Mouse (Mus musculus) embryonic facial prominence, embryonic 15.5 days (tissue): ENCODE results near the gene Eomes. TPM values are rescaled to one million over a fixed set of nuclear protein-coding genes. Genes with fewer than 3 reads are reported as not detected.

Experiments
- ATAC-seq: fragments of 200-750 bp; cut with Nextera tagmentation; 2 replicates; pipeline ENCODE4 v1.8.0; 2017; ENCODE audit warnings: low read depth, moderate TSS enrichment; ENCODE audit not compliant: insufficient number of reproducible peaks, low FRiP score, low TSS enrichment
- H3K27ac ChIP-seq: fragments of 300-500 bp; sonication (generic); replicated peaks from 2 replicates; pipeline ENCODE4 v1.5.1; 2015; ENCODE audit warnings: mild to moderate bottlenecking, inconsistent platforms
- H3K27me3 ChIP-seq: fragments of 300-500 bp; sonication (generic); 2 replicates; pipeline ENCODE4 v1.6.1; 2015; ENCODE audit warnings: inconsistent platforms
- H3K36me3 ChIP-seq: fragments of 300-500 bp; sonication (generic); 2 replicates; pipeline ENCODE4 v1.6.1; 2015; ENCODE audit warnings: mild to moderate bottlenecking, inconsistent platforms
- H3K4me1 ChIP-seq: fragments of 300-500 bp; sonication (generic); 2 replicates; pipeline ENCODE4 v1.6.1; 2015; ENCODE audit warnings: inconsistent platforms
- H3K4me2 ChIP-seq: fragments of 300-500 bp; sonication (generic); replicated peaks from 2 replicates; pipeline ENCODE4 v1.6.1; 2015; ENCODE audit warnings: mild to moderate bottlenecking, inconsistent platforms
- H3K4me3 ChIP-seq: fragments of 300-500 bp; sonication (generic); replicated peaks from 2 replicates; pipeline ENCODE4 v1.5.1; 2015; ENCODE audit warnings: mild to moderate bottlenecking, inconsistent platforms
- H3K9ac ChIP-seq: fragments of 300-500 bp; sonication (generic); 2 replicates; pipeline ENCODE4 v1.6.1; 2015; ENCODE audit warnings: inconsistent platforms
- H3K9me3 ChIP-seq: fragments of 300-500 bp; sonication (generic); replicated peaks from 2 replicates; pipeline ENCODE4 v1.6.1; 2016; ENCODE audit warnings: inconsistent platforms
- WGBS: fragments of 180-500 bp; shearing (Covaris S2); methylation state at CpG from one replicate; pipeline ENCODE4 v1.1.7; 2015; 5-methylcytosine and 5-hydroxymethylcytosine counted together
- polyA plus RNA-seq: library from polyadenylated mRNA; unstranded; fragments of >200 nt; fragmentation: Nextera tagmentation; extraction: Ambion mirVana; gene quantifications from 2 replicates; pipeline ENCODE4 v1.2.1, GENCODE M21; 2015

Eomes gene
- polyA plus RNA-seq, 1 experiment from 2014 or later: not detected

GRCm38 (mm10) chr9:118476211-118476765 lies 1.7 kb upstream of the Eomes start:
- Histone ChIP-seq H3K4me2 (peak overlapping the region; percentile 38; the same call in 1 of the 2 replicates), H3K27me3 (peaks cover 86% of the 10 kb centered on the region), H3K36me3 (no peaks in the 10 kb centered on the region), H3K9ac (no peak overlapping the region), H3K4me1 (peaks cover 34% of the 10 kb centered on the region), H3K4me3 (peak overlapping the region; percentile 22; the same call in 1 of the 2 replicates), H3K27ac (no peak overlapping the region), H3K9me3 (no peaks in the 10 kb centered on the region)
- no peak for ATAC-seq
- WGBS: under 1% methylated on average over 22 of the region's 22 CpGs

DNA sequence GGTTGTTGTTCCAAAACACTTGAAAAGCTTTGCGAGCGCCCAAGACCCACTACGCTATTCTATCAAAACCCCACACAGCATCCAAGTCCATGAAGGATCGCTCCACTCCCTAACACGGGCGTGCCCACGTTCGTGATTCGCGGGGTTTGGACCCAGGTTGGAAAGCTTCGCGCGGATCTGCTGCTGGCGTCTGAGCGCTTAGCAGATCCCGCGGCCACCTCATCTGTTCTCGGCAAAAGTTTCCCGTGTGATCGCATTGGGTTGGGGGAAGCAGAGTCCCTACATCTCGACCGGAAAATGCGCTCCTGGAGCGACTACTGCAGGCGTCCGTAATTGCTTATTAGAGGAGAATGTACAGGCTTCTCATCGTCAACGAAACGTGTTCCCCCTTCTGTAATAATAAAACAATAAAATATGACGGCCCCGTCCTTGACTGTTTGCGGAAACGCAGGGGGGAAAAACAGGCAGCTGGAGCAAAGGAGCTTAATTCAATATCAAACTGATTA lies 1.2 kb upstream of the Eomes start:
- H3K4me3 ChIP-seq: peak overlapping the region; percentile 22
- ATAC-seq: no peak
- peaks cover 86% of the 10 kb centered on the region for H3K27me3 ChIP-seq
- peaks cover 34% of the 10 kb centered on the region for H3K4me1 ChIP-seq
- no peak overlapping the region for H3K27ac ChIP-seq
- H3K9me3 ChIP-seq: no peaks in the 10 kb centered on the region
- under 1% methylated on average over 33 of the region's 33 CpGs for WGBS
- no peaks in the 10 kb centered on the region for H3K36me3 ChIP-seq
- no peak overlapping the region for H3K9ac ChIP-seq
- H3K4me2 ChIP-seq: peak overlapping the region; percentile 38

GRCm38 (mm10) chr9:118477281-118477931 lies 606 bp upstream of the Eomes start:
- H3K27ac ChIP-seq: no peak overlapping the region
- WGBS: under 1% methylated on average over 31 of the region's 31 CpGs
- H3K4me3 ChIP-seq: peak overlapping the region; percentile 22
- no peak overlapping the region for H3K9ac ChIP-seq
- peak overlapping the region; percentile 38 for H3K4me2 ChIP-seq
- no peak for ATAC-seq
- H3K27me3 ChIP-seq: peaks cover 87% of the 10 kb centered on the region
- H3K4me1 ChIP-seq: peaks cover 34% of the 10 kb centered on the region
- H3K9me3 ChIP-seq: no peaks in the 10 kb centered on the region
- H3K36me3 ChIP-seq: no peaks in the 10 kb centered on the region

GRCm38 (mm10) chr9:118478458-118478838 lies 436 bp downstream of the Eomes start:
- Histone ChIP-seq H3K9ac (no peak overlapping the region), H3K9me3 (no peaks in the 10 kb centered on the region), H3K4me3 (peak overlapping the region; percentile 43), H3K27ac (no peak overlapping the region), H3K4me1 (peaks cover 34% of the 10 kb centered on the region), H3K27me3 (peaks cover 89% of the 10 kb centered on the region), H3K4me2 (peak overlapping the region; percentile 82), H3K36me3 (no peaks in the 10 kb centered on the region)
- WGBS: under 1% methylated on average over 24 of the region's 29 CpGs
- ATAC-seq: no peak

DNA sequence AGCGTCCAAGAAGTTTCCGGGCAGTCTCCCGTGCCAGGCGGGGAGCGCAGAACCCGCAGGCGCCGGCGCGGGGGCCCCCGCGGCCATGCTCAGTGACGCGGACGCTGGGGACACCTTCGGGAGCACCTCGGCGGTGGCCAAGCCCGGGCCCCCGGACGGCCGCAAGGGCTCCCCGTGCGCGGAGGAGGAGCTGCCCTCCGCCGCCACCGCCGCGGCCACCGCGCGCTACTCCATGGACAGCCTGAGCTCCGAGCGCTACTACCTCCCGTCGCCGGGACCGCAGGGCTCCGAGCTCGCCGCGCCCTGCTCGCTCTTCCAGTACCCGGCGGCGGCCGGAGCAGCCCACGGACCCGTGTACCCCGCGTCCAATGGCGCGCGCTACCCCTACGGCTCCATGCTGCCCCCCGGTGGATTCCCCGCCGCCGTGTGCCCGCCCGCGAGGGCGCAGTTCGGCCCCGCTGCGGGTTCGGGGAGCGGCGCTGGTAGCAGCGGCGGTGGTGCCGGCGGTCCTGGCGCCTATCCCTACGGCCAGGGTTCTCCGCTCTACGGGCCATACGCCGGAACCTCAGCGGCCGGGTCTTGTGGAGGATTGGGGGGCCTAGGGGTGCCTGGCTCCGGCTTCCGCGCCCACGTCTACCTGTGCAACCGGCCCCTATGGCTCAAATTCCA lies 961 bp downstream of the Eomes start:
- H3K9ac ChIP-seq: 0 out of 2 replicates have a peak overlapping the region, but pooled peaks have one; percentile 15
- WGBS: under 1% methylated on average over 79 of the region's 87 CpGs
- H3K4me2 ChIP-seq: peak overlapping the region; percentile 82
- no peaks in the 10 kb centered on the region for H3K9me3 ChIP-seq
- H3K4me1 ChIP-seq: peaks cover 34% of the 10 kb centered on the region
- no peak overlapping the region for H3K27ac ChIP-seq
- peak overlapping the region; percentile 43 for H3K4me3 ChIP-seq
- peak; percentile 63 for ATAC-seq
- peaks cover 94% of the 10 kb centered on the region for H3K27me3 ChIP-seq
- no peaks in the 10 kb centered on the region for H3K36me3 ChIP-seq

GRCm38 (mm10) chr9:118479508-118480291 lies 1.7 kb downstream of the Eomes start:
- no peaks in the 10 kb centered on the region for H3K36me3 ChIP-seq
- no peak for ATAC-seq
- peak overlapping the region; percentile 43 for H3K4me3 ChIP-seq
- no peak overlapping the region for H3K9ac ChIP-seq
- 7% methylated on average over 23 of the region's 23 CpGs for WGBS
- peak overlapping the region; percentile 82 for H3K4me2 ChIP-seq
- peaks cover 34% of the 10 kb centered on the region for H3K4me1 ChIP-seq
- H3K9me3 ChIP-seq: no peaks in the 10 kb centered on the region
- no peak overlapping the region for H3K27ac ChIP-seq
- peaks cover 97% of the 10 kb centered on the region for H3K27me3 ChIP-seq

DNA sequence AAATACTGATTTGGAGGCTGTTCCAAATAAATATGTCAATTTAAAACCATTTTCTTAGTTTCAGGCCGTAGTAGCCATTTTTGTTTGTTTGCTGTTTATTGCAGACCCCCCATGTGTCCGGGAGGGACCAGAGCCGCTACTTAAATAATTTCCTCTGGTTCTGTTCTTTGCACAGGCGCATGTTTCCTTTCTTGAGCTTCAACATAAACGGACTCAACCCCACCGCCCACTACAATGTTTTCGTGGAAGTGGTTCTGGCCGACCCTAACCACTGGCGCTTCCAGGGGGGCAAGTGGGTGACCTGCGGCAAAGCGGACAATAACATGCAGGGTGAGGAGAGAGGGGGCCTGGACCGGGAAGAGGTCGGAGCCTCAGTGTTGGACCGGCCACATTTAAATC lies 2.3 kb downstream of the Eomes start:
- Histone ChIP-seq H3K27ac (no peak overlapping the region), H3K36me3 (no peaks in the 10 kb centered on the region), H3K4me1 (peaks cover 34% of the 10 kb centered on the region), H3K9me3 (no peaks in the 10 kb centered on the region), H3K4me3 (no peak overlapping the region), H3K4me2 (no peak overlapping the region), H3K9ac (no peak overlapping the region), H3K27me3 (peaks cover 97% of the 10 kb centered on the region)
- no peak for ATAC-seq
- 3% methylated on average over 14 of the region's 14 CpGs for WGBS

DNA sequence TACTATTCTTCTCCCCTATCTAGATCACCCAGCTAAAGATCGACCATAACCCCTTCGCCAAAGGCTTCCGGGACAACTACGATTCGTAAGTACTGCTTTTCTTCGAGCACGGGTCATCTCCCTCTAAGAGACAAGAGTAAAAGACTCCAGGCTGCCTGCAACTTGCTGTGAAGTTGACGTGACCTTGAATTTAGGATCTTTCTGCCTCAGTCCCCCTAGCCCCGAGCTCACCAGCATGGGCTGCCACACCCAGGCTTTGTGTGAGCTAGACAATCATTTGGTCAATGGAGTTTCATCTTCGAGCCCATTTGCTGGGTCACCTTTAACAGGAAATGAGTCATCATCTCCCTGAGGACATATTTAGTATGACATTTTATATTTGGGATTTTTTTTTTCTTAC lies 4.2 kb downstream of the Eomes start:
- H3K4me1 ChIP-seq: peaks cover 32% of the 10 kb centered on the region
- no peak for ATAC-seq
- no peak overlapping the region for H3K9ac ChIP-seq
- H3K27ac ChIP-seq: no peak overlapping the region
- 71% methylated on average over 10 of the region's 10 CpGs for WGBS
- no peaks in the 10 kb centered on the region for H3K36me3 ChIP-seq
- no peak overlapping the region for H3K4me2 ChIP-seq
- H3K27me3 ChIP-seq: peaks cover 99% of the 10 kb centered on the region
- no peak overlapping the region for H3K4me3 ChIP-seq
- H3K9me3 ChIP-seq: no peaks in the 10 kb centered on the region

DNA sequence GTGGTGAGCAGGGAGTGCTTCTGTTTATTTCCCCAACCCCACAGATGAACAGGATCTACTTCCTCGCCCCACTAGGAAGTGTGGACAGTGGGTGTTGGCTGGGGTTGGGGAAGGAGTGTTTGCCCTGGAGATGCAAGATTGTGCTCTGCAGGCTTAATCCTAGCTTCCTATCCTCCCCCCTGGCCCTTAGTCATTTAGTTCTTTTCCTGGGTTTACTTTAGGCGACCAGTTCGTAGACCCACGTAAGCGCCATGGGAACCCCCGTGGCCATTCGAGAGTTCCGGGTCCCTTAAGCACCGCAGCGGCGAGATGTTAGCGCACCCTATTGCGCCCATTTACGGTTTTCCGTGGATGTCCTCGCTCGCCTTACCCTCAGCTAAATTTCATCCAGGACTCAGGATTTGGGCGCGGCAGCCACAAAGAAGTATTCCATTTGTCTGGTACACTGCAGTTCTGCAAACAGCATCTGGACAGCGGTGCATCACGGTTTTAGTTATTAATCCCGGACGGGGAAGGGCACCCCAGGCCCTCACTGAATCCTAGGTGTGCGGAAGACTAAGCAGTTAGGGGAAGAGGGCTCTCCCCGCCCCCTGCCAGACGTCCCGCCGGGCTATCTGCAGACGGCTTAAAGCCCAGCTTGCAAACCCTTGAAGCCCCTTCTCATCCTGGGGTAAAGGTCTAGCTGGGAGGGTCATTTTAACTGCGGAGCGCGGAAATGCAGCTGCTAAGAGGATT lies 8.5 kb downstream of the Eomes start:
- 1% methylated on average over 32 of the region's 32 CpGs for WGBS
- ATAC-seq: no peak
- peaks cover 88% of the 10 kb centered on the region for H3K27me3 ChIP-seq

GRCm38 (mm10) chr9:118487096-118487395 lies 9.0 kb downstream of the Eomes start:
- H3K4me1 ChIP-seq: peaks cover 29% of the 10 kb centered on the region
- under 1% methylated on average over 9 of the region's 9 CpGs for WGBS
- H3K4me2 ChIP-seq: no peak overlapping the region
- no peaks in the 10 kb centered on the region for H3K9me3 ChIP-seq
- no peak overlapping the region for H3K9ac ChIP-seq
- H3K36me3 ChIP-seq: no peaks in the 10 kb centered on the region
- peaks cover 82% of the 10 kb centered on the region for H3K27me3 ChIP-seq
- H3K4me3 ChIP-seq: no peak overlapping the region
- no peak for ATAC-seq
- H3K27ac ChIP-seq: no peak overlapping the region

More for the DNA sequence above, 8.5 kb downstream of the Eomes start:
- Histone ChIP-seq H3K36me3 (no peaks in the 10 kb centered on the region), H3K4me1 (peaks cover 29% of the 10 kb centered on the region), H3K4me3 (no peak overlapping the region), H3K4me2 (no peak overlapping the region), H3K9me3 (no peaks in the 10 kb centered on the region), H3K27ac (no peak overlapping the region), H3K9ac (no peak overlapping the region)
